Mouse (Mus musculus) liver, adult (tissue): ENCODE results near the gene Stn1.

Experiments
- GATA4 ChIP-seq: IDR thresholded peaks from 2 replicates; pipeline ENCODE4 v1.6.1; 2014; ENCODE audit warnings: mild to moderate bottlenecking, low read length; ENCODE audit not compliant: insufficient replicate concordance

The Stn1 gene

GRCm38 (mm10) chr19:47456021-47456420 is 81.3 kb downstream of the Stn1 start:
- no peak for TF ChIP-seq GATA4

- TF ChIP-seq GATA4, result no peak
Observed at GRCm38 (mm10) chr19:47455001-47455755, 82.1 kb downstream of the Stn1 start.

- no peak for TF ChIP-seq GATA4
Observed at GRCm38 (mm10) chr19:47454167-47455000, 82.9 kb downstream of the Stn1 start.

- no peak for TF ChIP-seq GATA4
Observed at GRCm38 (mm10) chr19:47453352-47453751, 84.0 kb downstream of the Stn1 start.

- TF ChIP-seq GATA4, result no peak
Observed at GRCm38 (mm10) chr19:47452682-47453081, 84.6 kb downstream of the Stn1 start.

- no peak for TF ChIP-seq GATA4
Observed at GRCm38 (mm10) chr19:47452211-47452610, 85.1 kb downstream of the Stn1 start.

GRCm38 (mm10) chr19:47451476-47452113 is 85.7 kb downstream of the Stn1 start:
- TF ChIP-seq GATA4, result no peak
